11 mouse cellular contexts compared by ENCODE assay signal in genomic region chr4:86276021-86276813, GRCm38 (mm10).
DNase-seq lines count a peak whose midpoint lies in the region; ATAC-seq and TF ChIP-seq lines count a peak whose summit lies in the region.
"Had no signal": no experiment of that assay in that cellular context is flagged by ENCODE, and none has a peak within 500 bp of the region (broad histone marks: within the 10 kb centered on the region; RNA-seq: fewer than 3 reads in every experiment).

No protein-coding gene starts in this region.

- peak; percentile 38 for ATAC-seq in frontal cortex, adult (ENCODE audit: low TSS enrichment)
- no peak for ATAC-seq in lung, embryonic 14.5 days (ENCODE audit: insufficient read depth)
- peak; percentile 66 for ATAC-seq in limb, embryonic 14.5 days (ENCODE audit: low FRiP score, low read depth)
- ATAC-seq in erythroid progenitor cell, adult 5-6 weeks (replicated peaks; ENCODE audit: low FRiP score, poor library complexity, severe bottlenecking), result no peak
- ATAC-seq: forebrain, embryonic 16.5 days had no signal

- H3K4me2 ChIP-seq in lung, embryonic 14.5 days, result no peak overlapping the region
- H3K4me2 ChIP-seq in limb, embryonic 14.5 days (replicated peaks; ENCODE audit: low read depth, low read length, severe bottlenecking), result no peak overlapping the region
- H3K4me2 ChIP-seq: hindbrain, embryonic 14.5 days had no signal

- no peak for TF ChIP-seq CTCF in lung, embryonic 14.5 days (IDR thresholded peaks at IDR 0.05; ENCODE audit: low read depth)

- H3K4me1 ChIP-seq in lung, embryonic 14.5 days (ENCODE audit: insufficient read depth), result peaks cover 13% of the 10 kb centered on the region
- peaks cover 38% of the 10 kb centered on the region for H3K4me1 ChIP-seq in embryonic facial prominence, embryonic 10.5 days
- H3K4me1 ChIP-seq in limb, embryonic 14.5 days (ENCODE audit: control insufficient read depth, insufficient read depth, low read length), result peaks cover 24% of the 10 kb centered on the region

- H3K27me3 ChIP-seq in lung, embryonic 14.5 days (ENCODE audit: insufficient read depth, low read length), result no peaks in the 10 kb centered on the region
- no peaks in the 10 kb centered on the region; the same call in 1 of the 2 replicates for H3K27me3 ChIP-seq in embryonic facial prominence, embryonic 10.5 days (replicated peaks; ENCODE audit: low read depth, poor library complexity, severe bottlenecking)
- H3K27me3 ChIP-seq in limb, embryonic 14.5 days (ENCODE audit: control insufficient read depth, insufficient read depth, low read length), result no peaks in the 10 kb centered on the region

- TF ChIP-seq POLR2A in limb, embryonic 14.5 days (IDR thresholded peaks at IDR 0.05; ENCODE audit: borderline replicate concordance, extremely low read depth, insufficient read depth, insufficient read length), result no peak

- 36% methylated on average over 14 of the region's 14 CpGs for WGBS in lung, embryonic 14.5 days
- 66% methylated on average over 14 of the region's 14 CpGs for WGBS in embryonic facial prominence, embryonic 10.5 days
- WGBS in limb, embryonic 14.5 days, result 40% methylated on average over 13 of the region's 14 CpGs

- H3K36me3 ChIP-seq in lung, embryonic 14.5 days (ENCODE audit: insufficient read depth), result no peaks in the 10 kb centered on the region
- H3K36me3 ChIP-seq in embryonic facial prominence, embryonic 10.5 days (replicated peaks), result no peaks in the 10 kb centered on the region
- H3K36me3 ChIP-seq in limb, embryonic 14.5 days (ENCODE audit: control insufficient read depth, insufficient read depth, low read length), result no peaks in the 10 kb centered on the region; the same call in 1 of the 2 replicates

- no peak overlapping the region for H3K4me3 ChIP-seq in lung, embryonic 14.5 days (ENCODE audit: low read depth, low read length)
- no peak overlapping the region for H3K4me3 ChIP-seq in embryonic facial prominence, embryonic 10.5 days
- no peak overlapping the region for H3K4me3 ChIP-seq in limb, embryonic 14.5 days (replicated peaks; ENCODE audit: low read length)

- no peak overlapping the region for H3K9ac ChIP-seq in lung, embryonic 14.5 days
- H3K9ac ChIP-seq in limb, embryonic 14.5 days (ENCODE audit: low read depth, low read length, severe bottlenecking), result no peak overlapping the region
- H3K9ac ChIP-seq: hindbrain, embryonic 14.5 days had no signal

- no peaks in the 10 kb centered on the region for H3K9me3 ChIP-seq in lung, embryonic 14.5 days (ENCODE audit: low read depth, low read length)
- no peaks in the 10 kb centered on the region for H3K9me3 ChIP-seq in embryonic facial prominence, embryonic 10.5 days
- H3K9me3 ChIP-seq in limb, embryonic 14.5 days (ENCODE audit: control insufficient read depth, low read length), result no peaks in the 10 kb centered on the region

- H3K27ac ChIP-seq in lung, embryonic 14.5 days (ENCODE audit: low read depth), result no peak overlapping the region
- H3K27ac ChIP-seq in embryonic facial prominence, embryonic 10.5 days (replicated peaks), result no peak overlapping the region
- peak overlapping the region; percentile 49 for H3K27ac ChIP-seq in limb, embryonic 14.5 days (replicated peaks; ENCODE audit: low read depth, low read length)
- H3K27ac ChIP-seq: hindbrain, embryonic 14.5 days had no signal

- DNase-seq in frontal cortex, postnatal 25 days (ENCODE audit: low spot score in 2 of 2), result no peak
- DNase-seq in lung, embryonic 14.5 days, result peak; percentile 55
- DNase-seq in lung, postnatal 25 days (ENCODE audit: low spot score), result no peak
- DNase-seq in embryonic facial prominence, embryonic 10.5 days (ENCODE audit: low spot score), result peak; percentile 30
- DNase-seq in limb, embryonic 14.5 days (ENCODE audit: low spot score), result no peak
- no peak for DNase-seq in urinary bladder, postnatal 14 days (ENCODE audit: low spot score)
- DNase-seq: cerebellum, postnatal 25 days had no signal

Comparison
In these comparisons a context has a peak if more than half of its experiments do, and no peak if none do; other contexts are left out.
1. DNase-seq: peak in lung, embryonic 14.5 days (single experiment) and embryonic facial prominence, embryonic 10.5 days (single experiment); none in frontal cortex, postnatal 25 days (0 of 2), lung, postnatal 25 days (single experiment), limb, embryonic 14.5 days (single experiment) and urinary bladder, postnatal 14 days (single experiment).
2. ATAC-seq: peak in frontal cortex, adult (single experiment) and limb, embryonic 14.5 days (single experiment); none in lung, embryonic 14.5 days (single experiment) and erythroid progenitor cell, adult 5-6 weeks (single experiment).